Mouse (Mus musculus) MEL (cell line): ENCODE measurements around the gene Pms1. TPM values are rescaled to one million over a fixed set of nuclear protein-coding genes. Genes with fewer than 3 reads are reported as not detected.

Experiments used
- DNase-seq: peaks from one replicate; pipeline ENCODE4 v3.0.0; 2011; ENCODE audit warnings: low read depth, low spot score
- H3K27ac ChIP-seq: 2 replicates; pipeline ENCODE4 v1.5.1; 2012; ENCODE audit warnings: low read depth, mild to moderate bottlenecking, control low read depth, low read length, moderate library complexity; ENCODE audit not compliant: control insufficient read depth
- H3K27me3 ChIP-seq, 2 experiments: fragments of 150-350 bp in 1 of 2; sonication (generic) in 1 of 2; 2 replicates each; pipeline ENCODE4 v1.6.1; 2012; ENCODE audit warnings: low read length in 2 of 2, mild to moderate bottlenecking in 2 of 2, improper control_type of control experiment in 1 of 2, moderate library complexity in 1 of 2; ENCODE audit not compliant: insufficient read depth in 2 of 2, control insufficient read depth in 1 of 2
- H3K36me3 ChIP-seq, 2 experiments: 2 replicates each; pipeline ENCODE4 v1.6.1; 2012 to 2014; ENCODE audit warnings: low read length in 2 of 2, improper control_type of control experiment in 1 of 2, inconsistent platforms in 1 of 2, mild to moderate bottlenecking in 1 of 2; ENCODE audit not compliant: insufficient read depth in 2 of 2, control insufficient read depth in 1 of 2
- H3K4me1 ChIP-seq, 2 experiments: fragments of 150-350 bp in 1 of 2; sonication (generic) in 1 of 2; 2 replicates each; pipeline ENCODE4 v1.6.1; 2012; ENCODE audit warnings: low read length in 2 of 2, improper control_type of control experiment in 1 of 2, mild to moderate bottlenecking in 1 of 2; ENCODE audit not compliant: insufficient read depth in 2 of 2, control insufficient read depth in 1 of 2
- H3K4me3 ChIP-seq, 2 experiments: fragments of 150-350 bp in 1 of 2; sonication (generic) in 1 of 2; 2 replicates each; pipeline ENCODE4 v1.5.1; 2012; ENCODE audit warnings: low read depth in 2 of 2, low read length in 2 of 2, mild to moderate bottlenecking in 2 of 2, moderate library complexity in 2 of 2, control low read depth in 1 of 2, improper control_type of control experiment in 1 of 2; ENCODE audit not compliant: control insufficient read depth in 1 of 2, insufficient read depth in 1 of 2
- H3K79me2 ChIP-seq: 2 replicates; pipeline ENCODE4 v1.6.1; 2012; ENCODE audit warnings: mild to moderate bottlenecking, low read length, moderate library complexity; ENCODE audit not compliant: control insufficient read depth, poor library complexity, insufficient read depth
- H3K9ac ChIP-seq: 2 replicates; pipeline ENCODE4 v1.6.1; 2012; ENCODE audit warnings: low read depth, mild to moderate bottlenecking, control low read depth, low read length, moderate library complexity; ENCODE audit not compliant: control insufficient read depth, poor library complexity, severe bottlenecking
- H3K9me3 ChIP-seq: fragments of 150-350 bp; sonication (generic); replicated peaks from 2 replicates; pipeline ENCODE4 v1.6.1; 2012; ENCODE audit warnings: mild to moderate bottlenecking, low read length, improper control_type of control experiment, moderate library complexity; ENCODE audit not compliant: insufficient read depth
- BHLHE40 ChIP-seq: IDR thresholded peaks from 2 replicates; pipeline ENCODE4 v1.6.1; 2012; ENCODE audit warnings: low read depth, mild to moderate bottlenecking, inconsistent platforms, low read length, improper control_type of control experiment, borderline replicate concordance
- CHD1 ChIP-seq: IDR thresholded peaks from 2 replicates; pipeline ENCODE4 v1.6.1; 2012; ENCODE audit warnings: low read depth, mild to moderate bottlenecking, inconsistent platforms, low read length, improper control_type of control experiment
- CHD2 ChIP-seq: IDR thresholded peaks from 2 replicates; pipeline ENCODE4 v1.6.1; 2011; ENCODE audit warnings: low read length, improper control_type of control experiment
- E2F4 ChIP-seq: IDR thresholded peaks from 2 replicates; pipeline ENCODE4 v1.6.1; 2011; ENCODE audit warnings: low read depth, low read length, improper control_type of control experiment, borderline replicate concordance
- ELF1 ChIP-seq: IDR thresholded peaks from 2 replicates; pipeline ENCODE4 v1.6.1; 2014; ENCODE audit warnings: low read depth, mild to moderate bottlenecking, inconsistent platforms, low read length, improper control_type of control experiment, moderate library complexity
- EP300 ChIP-seq, 2 experiments: IDR thresholded peaks; 2 replicates each; pipeline ENCODE4 v1.6.1; 2011; ENCODE audit warnings: improper control_type of control experiment in 2 of 2, low read length in 2 of 2, low read depth in 1 of 2, mild to moderate bottlenecking in 1 of 2
- ETS1 ChIP-seq: IDR thresholded peaks from 2 replicates; pipeline ENCODE4 v1.6.1; 2012; ENCODE audit warnings: low read depth, mild to moderate bottlenecking, inconsistent platforms, low read length, improper control_type of control experiment, moderate library complexity
- GABPA ChIP-seq: IDR thresholded peaks from 2 replicates; pipeline ENCODE4 v1.6.1; 2012; ENCODE audit warnings: low read depth, mild to moderate bottlenecking, inconsistent platforms, low read length, improper control_type of control experiment, moderate library complexity
- GATA1 ChIP-seq: IDR thresholded peaks from 2 replicates; pipeline ENCODE4 v1.6.1; 2011; ENCODE audit warnings: low read depth, low read length, improper control_type of control experiment
- HCFC1 ChIP-seq: IDR thresholded peaks from 2 replicates; pipeline ENCODE4 v1.6.1; 2012; ENCODE audit warnings: low read depth, mild to moderate bottlenecking, inconsistent platforms, low read length, improper control_type of control experiment, moderate library complexity
- KAT2A ChIP-seq: conservative IDR thresholded peaks from 2 replicates; pipeline ENCODE4 v1.6.1; 2012; ENCODE audit warnings: low read depth, low read length, improper control_type of control experiment, inconsistent platforms
- MAFK ChIP-seq: IDR thresholded peaks from 2 replicates; pipeline ENCODE4 v1.6.1; 2011; ENCODE audit warnings: low read depth, mild to moderate bottlenecking, low read length, improper control_type of control experiment, borderline replicate concordance
- MAX ChIP-seq: IDR thresholded peaks from 2 replicates; pipeline ENCODE4 v1.6.1; 2011; ENCODE audit warnings: low read length, improper control_type of control experiment
- MAZ ChIP-seq: IDR thresholded peaks from 2 replicates; pipeline ENCODE4 v1.6.1; 2012; ENCODE audit warnings: low read depth, mild to moderate bottlenecking, inconsistent platforms, low read length, improper control_type of control experiment
- MEF2A ChIP-seq: IDR thresholded peaks from 2 replicates; pipeline ENCODE4 v1.6.1; 2014; ENCODE audit warnings: low read depth, mild to moderate bottlenecking, inconsistent platforms, low read length, improper control_type of control experiment; ENCODE audit not compliant: poor library complexity, insufficient replicate concordance, severe bottlenecking; ENCODE audit errors: extremely low read depth
- MXI1 ChIP-seq: IDR thresholded peaks from 2 replicates; pipeline ENCODE4 v1.6.1; 2011; ENCODE audit warnings: mild to moderate bottlenecking, low read depth, low read length, improper control_type of control experiment
- MYB ChIP-seq: IDR thresholded peaks from 2 replicates; pipeline ENCODE4 v1.6.1; 2011; ENCODE audit warnings: mild to moderate bottlenecking, low read depth, low read length, improper control_type of control experiment
- NELFE ChIP-seq: IDR thresholded peaks from 2 replicates; pipeline ENCODE4 v1.6.1; 2011; ENCODE audit warnings: low read depth, low read length, improper control_type of control experiment
- NRF1 ChIP-seq: IDR thresholded peaks from 2 replicates; pipeline ENCODE4 v1.6.1; 2014; ENCODE audit warnings: low read depth, mild to moderate bottlenecking, inconsistent platforms, low read length, improper control_type of control experiment, moderate library complexity; ENCODE audit not compliant: poor library complexity, insufficient read depth, severe bottlenecking
- POLR2A ChIP-seq, 2 experiments: IDR thresholded peaks; 2 replicates each; pipeline ENCODE4 v1.6.1; 2011 to 2012; ENCODE audit warnings: low read length in 2 of 2, mild to moderate bottlenecking in 2 of 2, control low read depth in 1 of 2, improper control_type of control experiment in 1 of 2, low read depth in 1 of 2, moderate library complexity in 1 of 2; ENCODE audit not compliant: control insufficient read depth in 1 of 2, insufficient read depth in 1 of 2, poor library complexity in 1 of 2
- POLR2AphosphoS2 ChIP-seq: IDR thresholded peaks from 2 replicates; pipeline ENCODE4 v1.6.1; 2011; ENCODE audit warnings: low read length, improper control_type of control experiment
- POLR2AphosphoS5 ChIP-seq: IDR thresholded peaks from 2 replicates; pipeline ENCODE4 v1.6.1; 2012; ENCODE audit warnings: low read depth, borderline replicate concordance, mild to moderate bottlenecking, inconsistent platforms, low read length, moderate library complexity, mixed read lengths
- RAD21 ChIP-seq: IDR thresholded peaks from 2 replicates; pipeline ENCODE4 v1.6.1; 2011; ENCODE audit warnings: mild to moderate bottlenecking, low read depth, low read length, improper control_type of control experiment
- RCOR1 ChIP-seq: IDR thresholded peaks from 2 replicates; pipeline ENCODE4 v1.6.1; 2012; ENCODE audit warnings: low read depth, mild to moderate bottlenecking, inconsistent platforms, low read length, improper control_type of control experiment
- SIN3A ChIP-seq: IDR thresholded peaks from 2 replicates; pipeline ENCODE4 v1.6.1; 2012; ENCODE audit warnings: low read length, improper control_type of control experiment, inconsistent platforms
- TAL1 ChIP-seq: IDR thresholded peaks from 2 replicates; pipeline ENCODE4 v1.6.1; 2012; ENCODE audit warnings: mild to moderate bottlenecking, inconsistent platforms, low read length, moderate library complexity, mixed read lengths
- TBP ChIP-seq: IDR thresholded peaks from 2 replicates; pipeline ENCODE4 v1.8.0; 2011; ENCODE audit warnings: low read depth, low read length, improper control_type of control experiment
- TCF12 ChIP-seq: IDR thresholded peaks from 2 replicates; pipeline ENCODE4 v1.6.1; 2014; ENCODE audit warnings: low read depth, mild to moderate bottlenecking, inconsistent platforms, low read length, improper control_type of control experiment, moderate library complexity
- UBTF ChIP-seq: IDR thresholded peaks from 2 replicates; pipeline ENCODE4 v1.6.1; 2012; ENCODE audit warnings: low read depth, mild to moderate bottlenecking, inconsistent platforms, low read length, improper control_type of control experiment, moderate library complexity, borderline replicate concordance; ENCODE audit not compliant: insufficient read depth
- USF1 ChIP-seq: IDR thresholded peaks from 2 replicates; pipeline ENCODE4 v1.6.1; 2014; ENCODE audit warnings: low read depth, mild to moderate bottlenecking, inconsistent platforms, low read length, improper control_type of control experiment, moderate library complexity
- USF2 ChIP-seq, 2 experiments: IDR thresholded peaks; 2 replicates each; pipeline ENCODE4 v1.6.1; 2011 to 2012; ENCODE audit warnings: improper control_type of control experiment in 2 of 2, low read length in 2 of 2, borderline replicate concordance in 1 of 2, inconsistent platforms in 1 of 2, low read depth in 1 of 2, mild to moderate bottlenecking in 1 of 2; ENCODE audit not compliant: insufficient read depth in 1 of 2
- ZKSCAN1 ChIP-seq: IDR thresholded peaks from 2 replicates; pipeline ENCODE4 v1.6.1; 2012; ENCODE audit warnings: low read depth, mild to moderate bottlenecking, inconsistent platforms, low read length, improper control_type of control experiment, moderate library complexity
- ZMIZ1 ChIP-seq: IDR thresholded peaks from 2 replicates; pipeline ENCODE4 v1.6.1; 2012; ENCODE audit warnings: low read depth, mild to moderate bottlenecking, inconsistent platforms, low read length, improper control_type of control experiment, moderate library complexity
- ZNF384 ChIP-seq: IDR thresholded peaks from 2 replicates; pipeline ENCODE4 v1.6.1; 2012; ENCODE audit warnings: low read depth, mild to moderate bottlenecking, inconsistent platforms, low read length, improper control_type of control experiment
- polyA plus RNA-seq, 2 experiments: library from polyadenylated mRNA; stranded (reverse) in 1 of 2; unstranded in 1 of 2; fragments of >175 nt in 1 of 2; fragments of >200 nt in 1 of 2; gene quantifications; 2 replicates each; pipeline versions ENCODE4 v1.2.1 to v1.2.4; 2012; ENCODE audit warnings: low replicate concordance in 2 of 2, low read depth in 1 of 2; ENCODE audit not compliant: insufficient read length in 2 of 2, insufficient read depth in 1 of 2, missing spikeins in 1 of 2
- total RNA-seq: library from RNA; depleted of rRNA; stranded (reverse); fragments of 300-350 nt; gene quantifications from 2 replicates; pipeline ENCODE4 v1.2.3, GENCODE M21; 2012; rRNA removed

The Pms1 gene
- total RNA-seq = 13.4 and 13.9 TPM in 2 replicates
- 1 to 10 TPM in 1 of 2 experiments, not detected in 1; 9.5 TPM for polyA plus RNA-seq

GRCm38 (mm10) chr1:53296581-53297383 is at the start of gene Pms1, which contains the start of the genes Ormdl1 and Gm28778:
TSS of gene Pms1 (minus strand) at chr1:53297018.
TSS of gene Ormdl1 (plus strand) at chr1:53297095.
TSS of gene Gm28778 (plus strand) at chr1:53297111.
- Histone ChIP-seq H3K4me3 (peak within 1 kb of the TSS; percentile 66 to 96), H3K4me1 (peaks cover 0 to 2% of the 10 kb centered on the region in 2 experiments; a peak in 1 of 4 replicates), H3K9me3 (no peaks in the 10 kb centered on the region), H3K27me3 (no peaks in the 10 kb centered on the region), H3K79me2 (peaks cover 3% of the 10 kb centered on the region; the same call in 1 of the 2 replicates), H3K36me3 (peaks cover 0 to 10% of the 10 kb centered on the region in 2 experiments; a peak in 3 of 4 replicates), H3K9ac (peak within 1 kb of the TSS; percentile 89), H3K27ac (peak within 1 kb of the TSS; percentile 74)
- peak; percentile 97 for DNase-seq
- TF ChIP-seq TAL1 = no peak
- no peak for TF ChIP-seq UBTF
- no peak for TF ChIP-seq GATA1
- TF ChIP-seq RAD21 = no peak
- peak; percentile 80 for TF ChIP-seq POLR2AphosphoS2
- no peak for TF ChIP-seq RCOR1
- no peak for TF ChIP-seq CHD1
- peak; percentile 90 for TF ChIP-seq ZMIZ1
- no peak for TF ChIP-seq BHLHE40
- TF ChIP-seq MEF2A = no peak
- peak; percentile 64 for TF ChIP-seq NRF1
- TF ChIP-seq MAFK = no peak
- 0 out of 2 replicates have a peak, but pooled peaks have one; percentile 56 for TF ChIP-seq ZKSCAN1
- TF ChIP-seq MAZ = 0 out of 2 replicates have a peak, but pooled peaks have one; percentile 41
- no peak for TF ChIP-seq POLR2AphosphoS5
- peak; percentile 74 for TF ChIP-seq MAX
- peak; percentile 90 to 94 for TF ChIP-seq POLR2A (IDR thresholded peaks at IDR 0.05; ENCODE audit: control insufficient read depth in 1 of 2, insufficient read depth in 1 of 2, low read depth in 1 of 2, low read length in 2 of 2, poor library complexity in 1 of 2)
- TF ChIP-seq KAT2A = no peak; the same call in 1 of the 2 replicates
- no peak for TF ChIP-seq GABPA
- peak; percentile 7; the same call in 1 of the 2 replicates for TF ChIP-seq USF1
- TF ChIP-seq ETS1 = no peak
- no peak for TF ChIP-seq CHD2
- TF ChIP-seq ELF1 = peak; percentile 90
- peak; percentile 80; the same call in 1 of the 2 replicates for TF ChIP-seq E2F4
- TF ChIP-seq TBP = peak; percentile 76; the same call in 1 of the 2 replicates
- TF ChIP-seq NELFE = peak; percentile 92
- TF ChIP-seq SIN3A = peak; percentile 77
- TF ChIP-seq USF2 (IDR thresholded peaks at IDR 0.05; ENCODE audit: borderline replicate concordance in 1 of 2, insufficient read depth in 1 of 2, low read depth in 1 of 2, low read length in 2 of 2) = no peak
- TF ChIP-seq HCFC1 = peak; percentile 76
- peak; percentile 41 for TF ChIP-seq TCF12
- no peak for TF ChIP-seq MYB
- no peak for TF ChIP-seq ZNF384
- TF ChIP-seq EP300 (IDR thresholded peaks at IDR 0.05; ENCODE audit: low read depth in 1 of 2, low read length in 2 of 2) = 0 out of 4 replicates have a peak, but pooled peaks of 1 of the 2 experiments have one; percentile 10
- TF ChIP-seq MXI1 = peak; percentile 84
